In genomic region chr10:70937450-70937849, GRCm38 (mm10) we compare ENCODE assay signal across 19 mouse cellular contexts.
DNase-seq lines count a peak whose midpoint lies in the region; ATAC-seq and TF ChIP-seq lines count a peak whose summit lies in the region.
"Had no signal": no experiment of that assay in that cellular context is flagged by ENCODE, and none has a peak within 500 bp of the region (broad histone marks: within the 10 kb centered on the region; RNA-seq: fewer than 3 reads in every experiment).

No protein-coding gene starts in this region.

- peak; percentile 30 for DNase-seq in adrenal gland, postnatal 10 days
- no peak for DNase-seq in adrenal gland, adult 2 months
- DNase-seq in heart, adult 2 months: peak; percentile 51 to 53
- peak; percentile 24 for DNase-seq in ovary, adult 18-20 months (ENCODE audit: low spot score)
- DNase-seq in ovary, postnatal 14 days (ENCODE audit: low spot score): no peak
- DNase-seq in T-cell, adult 2 months (ENCODE audit: low spot score): no peak
- no peak for DNase-seq in left cerebral cortex, adult 8-10 months (ENCODE audit: low spot score in 2 of 2)
- DNase-seq: adrenal gland, postnatal 25 days; cerebellum, postnatal 25 days; kidney, postnatal 10 days; right cerebral cortex, postnatal 14 days; spleen, adult 18-20 months had no signal

- no peaks in the 10 kb centered on the region for H3K27me3 ChIP-seq in heart, adult 2 months (ENCODE audit: control insufficient read depth, insufficient read depth, low read length)
- H3K27me3 ChIP-seq in heart, embryonic 11.5 days (ENCODE audit: control insufficient read depth, insufficient read depth, low read length): no peaks in the 10 kb centered on the region
- H3K27me3 ChIP-seq: embryonic facial prominence, embryonic 12.5 days; hindbrain, embryonic 15.5 days; midbrain, embryonic 15.5 days; neural tube, embryonic 12.5 days had no signal

- no peaks in the 10 kb centered on the region; the same call in 1 of the 2 replicates for H3K36me3 ChIP-seq in heart, adult 2 months (ENCODE audit: control insufficient read depth, insufficient read depth, low read length)
- peaks cover 9% of the 10 kb centered on the region for H3K36me3 ChIP-seq in heart, embryonic 11.5 days (ENCODE audit: control insufficient read depth, insufficient read depth, low read length)
- H3K36me3 ChIP-seq: hindbrain, embryonic 15.5 days; midbrain, embryonic 15.5 days had no signal

- H3K4me3 ChIP-seq in heart, adult 2 months: no peak overlapping the region
- no peak overlapping the region for H3K4me3 ChIP-seq in heart, embryonic 11.5 days (ENCODE audit: low read depth, low read length)
- H3K4me3 ChIP-seq: embryonic facial prominence, embryonic 12.5 days; hindbrain, embryonic 15.5 days; midbrain, embryonic 15.5 days; neural tube, embryonic 12.5 days had no signal

- no peak for TF ChIP-seq POLR2A in heart, adult 2 months (IDR thresholded peaks at IDR 0.05; ENCODE audit: insufficient read depth, low read depth, low read length)

- H3K4me1 ChIP-seq in heart, adult 2 months (ENCODE audit: control insufficient read depth, insufficient read depth, low read length): peaks cover 4% of the 10 kb centered on the region
- no peaks in the 10 kb centered on the region for H3K4me1 ChIP-seq in heart, embryonic 11.5 days (ENCODE audit: control insufficient read depth, insufficient read depth, low read length)
- H3K4me1 ChIP-seq: embryonic facial prominence, embryonic 12.5 days; midbrain, embryonic 15.5 days; neural tube, embryonic 12.5 days had no signal

- H3K27ac ChIP-seq in heart, adult 2 months: peak overlapping the region; percentile 51; the same call in 1 of the 2 replicates
- H3K27ac ChIP-seq in heart, embryonic 11.5 days (ENCODE audit: low read depth, low read length): no peak overlapping the region
- H3K27ac ChIP-seq: embryonic facial prominence, embryonic 12.5 days; hindbrain, embryonic 15.5 days; macrophage; midbrain, embryonic 15.5 days; neural tube, embryonic 12.5 days had no signal

- no peak for TF ChIP-seq CTCF in heart, adult 2 months (IDR thresholded peaks at IDR 0.05)

- no peak for ATAC-seq in heart, embryonic 11.5 days (replicated peaks; ENCODE audit: insufficient number of reproducible peaks, low FRiP score, low TSS enrichment)
- ATAC-seq: lung, postnatal 0 days; midbrain, embryonic 15.5 days had no signal

- WGBS in heart, adult 2 months: 53% methylated on average over 6 of the region's 6 CpGs
- 80% methylated on average over 6 of the region's 6 CpGs for WGBS in heart, embryonic 11.5 days (ENCODE audit: insufficient replicate concordance)

- intact Hi-C loops in heart, adult 2 months (cut with DNase I): no loop called here

- 0 out of 2 replicates have a peak, but pooled peaks have one; percentile 24 for TF ChIP-seq EP300 in heart, adult 2 months (IDR thresholded peaks at IDR 0.05; ENCODE audit: insufficient read depth, low read depth, low read length)

- H3K9me3 ChIP-seq in heart, embryonic 11.5 days (replicated peaks; ENCODE audit: control insufficient read depth, low read length): no peaks in the 10 kb centered on the region; the same call in 1 of the 2 replicates
- H3K9me3 ChIP-seq: embryonic facial prominence, embryonic 12.5 days; hindbrain, embryonic 15.5 days; midbrain, embryonic 15.5 days had no signal

- no peak overlapping the region for H3K9ac ChIP-seq in heart, adult 2 months (ENCODE audit: low read depth, low read length)
- H3K9ac ChIP-seq in heart, embryonic 11.5 days (ENCODE audit: low read depth, low read length): no peak overlapping the region
- H3K9ac ChIP-seq: embryonic facial prominence, embryonic 12.5 days; hindbrain, embryonic 15.5 days; midbrain, embryonic 15.5 days; neural tube, embryonic 12.5 days had no signal

- no peaks in the 10 kb centered on the region for H3K79me2 ChIP-seq in heart, adult 2 months (replicated peaks; ENCODE audit: control insufficient read depth, insufficient read depth, low read length)

- H3K4me2 ChIP-seq in heart, embryonic 11.5 days: no peak overlapping the region
- H3K4me2 ChIP-seq: embryonic facial prominence, embryonic 12.5 days; hindbrain, embryonic 15.5 days; midbrain, embryonic 15.5 days; neural tube, embryonic 12.5 days had no signal

Comparison
In these comparisons a context has a peak if more than half of its experiments do, and no peak if none do; other contexts are left out.
1. DNase-seq: peak in adrenal gland, postnatal 10 days (single experiment), heart, adult 2 months (2 of 2) and ovary, adult 18-20 months (single experiment); none in adrenal gland, adult 2 months (single experiment), ovary, postnatal 14 days (single experiment), T-cell, adult 2 months (single experiment) and left cerebral cortex, adult 8-10 months (0 of 2).